Mouse (Mus musculus): ENCODE data around the gene Wdr13. TPM values are rescaled to one million over a fixed set of nuclear protein-coding genes. Genes with fewer than 3 reads are reported as not detected.

Wdr13 gene
- polyA plus RNA-seq, 1 experiment, result 131 TPM

DNA sequence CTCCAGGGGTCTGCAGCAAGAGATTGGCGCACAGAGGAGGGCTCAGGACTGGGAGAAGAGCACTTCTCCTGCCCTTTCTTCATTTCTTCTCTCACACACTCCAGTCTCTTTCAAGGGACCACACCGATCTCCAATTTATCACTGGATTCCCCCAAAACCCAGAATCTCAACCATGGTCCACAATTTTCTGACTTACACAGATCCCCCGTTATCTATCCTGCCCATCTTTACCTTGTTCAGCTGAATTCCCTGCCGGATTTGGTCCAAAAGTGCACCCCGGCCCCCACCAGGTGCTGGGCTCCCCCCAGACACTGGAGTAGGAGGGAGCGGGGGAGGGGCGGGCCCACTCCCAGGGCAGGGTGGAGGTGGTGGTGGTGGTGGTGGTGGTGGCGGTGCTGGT lies 47.1 kb downstream of the Wdr13 start:
- no peak overlapping the region for H3K27ac ChIP-seq (ENCODE audit: insufficient read depth, low read length)
- DNase-seq, result no peak
- WGBS, result 82% methylated on average over 8 of the region's 8 CpGs

GRCm38 (mm10) chrX:8084771-8085259 lies 47.9 kb downstream of the Wdr13 start:
- 92% methylated on average over 6 of the region's 6 CpGs for WGBS
- Histone ChIP-seq H3K4me1 (ENCODE audit: control insufficient read depth, insufficient read depth, low read length) (no peaks in the 10 kb centered on the region), H3K4me3 (replicated peaks; ENCODE audit: insufficient read depth, low read depth, low read length) (no peak overlapping the region), H3K27me3 (ENCODE audit: control insufficient read depth, insufficient read depth, low read length) (no peaks in the 10 kb centered on the region), H3K27ac (ENCODE audit: insufficient read depth, low read length) (no peak overlapping the region)
- no peak for DNase-seq
- TF ChIP-seq POLR2A (IDR thresholded peaks at IDR 0.05; ENCODE audit: borderline replicate concordance, insufficient read depth, low read length) (no peak), CTCF (IDR thresholded peaks at IDR 0.05; ENCODE audit: borderline replicate concordance, insufficient read depth, low read depth, low read length) (no peak)

More for the DNA sequence above, 47.1 kb downstream of the Wdr13 start:
- Histone ChIP-seq H3K27me3 (ENCODE audit: control insufficient read depth, insufficient read depth, low read length) (no peaks in the 10 kb centered on the region), H3K4me3 (replicated peaks; ENCODE audit: insufficient read depth, low read depth, low read length) (no peak overlapping the region), H3K4me1 (ENCODE audit: control insufficient read depth, insufficient read depth, low read length) (no peaks in the 10 kb centered on the region)
- TF ChIP-seq CTCF (IDR thresholded peaks at IDR 0.05; ENCODE audit: borderline replicate concordance, insufficient read depth, low read depth, low read length), result no peak
- TF ChIP-seq POLR2A (IDR thresholded peaks at IDR 0.05; ENCODE audit: borderline replicate concordance, insufficient read depth, low read length), result no peak

GRCm38 (mm10) chrX:8075104-8075503 lies 57.6 kb downstream of the Wdr13 start:
- Histone ChIP-seq H3K4me3 (replicated peaks; ENCODE audit: insufficient read depth, low read depth, low read length) (peak overlapping the region; percentile 74), H3K27me3 (ENCODE audit: control insufficient read depth, insufficient read depth, low read length) (no peaks in the 10 kb centered on the region), H3K27ac (ENCODE audit: insufficient read depth, low read length) (peak overlapping the region; percentile 95), H3K4me1 (ENCODE audit: control insufficient read depth, insufficient read depth, low read length) (no peaks in the 10 kb centered on the region)
- TF ChIP-seq CTCF (IDR thresholded peaks at IDR 0.05; ENCODE audit: borderline replicate concordance, insufficient read depth, low read depth, low read length) (no peak), POLR2A (IDR thresholded peaks at IDR 0.05; ENCODE audit: borderline replicate concordance, insufficient read depth, low read length) (no peak)
- DNase-seq, result no peak
- WGBS, result 22% methylated on average over 3 of the region's 3 CpGs

DNA sequence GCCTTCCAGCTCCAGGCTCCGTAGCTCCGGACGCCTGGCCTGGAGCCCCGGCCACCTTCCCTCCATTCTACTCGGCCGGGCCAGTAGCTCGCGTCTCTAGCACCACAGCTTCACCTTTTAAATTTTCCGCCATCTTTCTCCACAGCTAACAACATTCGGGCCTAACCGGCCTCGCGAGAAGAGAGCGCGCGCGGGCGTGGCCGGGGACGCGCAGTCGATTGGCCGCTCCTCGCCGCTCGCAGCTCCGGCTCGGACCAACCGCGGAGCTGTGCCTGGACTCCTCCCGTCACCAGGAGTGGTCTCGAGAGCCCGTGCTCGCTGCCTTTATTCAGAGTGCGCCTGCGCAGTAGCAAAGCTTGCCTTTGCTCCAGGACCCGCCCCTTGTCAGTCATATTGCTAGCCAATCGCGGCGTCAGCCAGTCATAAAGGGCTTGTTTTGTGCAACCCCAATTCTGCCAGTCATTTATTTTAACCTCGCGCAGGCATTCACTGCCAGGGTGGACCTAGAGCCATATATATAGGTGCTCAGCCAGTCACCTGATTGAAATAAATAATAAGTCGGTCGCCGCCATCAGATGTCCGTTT lies 58.2 kb downstream of the Wdr13 start, which contains the start of gene Suv39h1:
Gene Suv39h1, minus strand, starts transcription at position 331 of the 585 bp plus-strand sequence.
- WGBS, result 7% methylated on average over 46 of the region's 46 CpGs
- TF ChIP-seq CTCF (IDR thresholded peaks at IDR 0.05; ENCODE audit: borderline replicate concordance, insufficient read depth, low read depth, low read length), result no peak
- peak; percentile 62; the same call in 1 of the 2 replicates for TF ChIP-seq POLR2A (IDR thresholded peaks at IDR 0.05; ENCODE audit: borderline replicate concordance, insufficient read depth, low read length)
- Histone ChIP-seq H3K27ac (ENCODE audit: insufficient read depth, low read length) (peak within 1 kb of the TSS; percentile 95), H3K4me1 (ENCODE audit: control insufficient read depth, insufficient read depth, low read length) (no peaks in the 10 kb centered on the region), H3K27me3 (ENCODE audit: control insufficient read depth, insufficient read depth, low read length) (no peaks in the 10 kb centered on the region), H3K4me3 (replicated peaks; ENCODE audit: insufficient read depth, low read depth, low read length) (peak within 1 kb of the TSS; percentile 74)
- peak; percentile 91 to 97 for DNase-seq

DNA sequence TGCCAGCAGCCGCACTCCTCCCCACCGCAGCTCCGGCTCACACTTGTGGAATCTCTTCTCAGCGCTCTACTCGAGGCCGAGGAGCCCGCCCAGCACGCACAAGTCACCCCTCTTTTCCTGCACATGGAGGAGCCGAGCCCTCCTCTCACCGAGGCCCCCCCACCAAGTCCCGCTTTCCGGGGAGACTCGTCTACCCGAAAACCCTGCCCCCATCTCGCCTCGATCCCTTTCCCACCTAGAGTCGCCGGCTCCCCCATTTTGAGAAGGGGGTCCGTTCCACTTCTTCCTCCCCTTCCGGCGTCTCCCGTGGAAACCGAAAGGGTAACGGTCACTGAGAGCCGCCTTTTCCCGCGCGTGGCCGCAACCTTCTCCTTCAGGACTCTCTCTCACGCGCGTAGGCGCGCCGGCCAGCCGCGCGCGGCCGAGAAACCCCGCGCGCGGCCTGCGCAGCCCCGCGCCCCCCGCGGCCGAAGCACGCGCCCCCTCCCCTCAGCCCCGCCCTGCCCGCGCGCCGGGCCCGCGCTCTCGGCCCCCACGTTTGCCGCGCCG lies 58.7 kb downstream of the Wdr13 start:
- TF ChIP-seq CTCF (IDR thresholded peaks at IDR 0.05; ENCODE audit: borderline replicate concordance, insufficient read depth, low read depth, low read length) (no peak), POLR2A (IDR thresholded peaks at IDR 0.05; ENCODE audit: borderline replicate concordance, insufficient read depth, low read length) (no peak)
- H3K27ac ChIP-seq (ENCODE audit: insufficient read depth, low read length), result no peak overlapping the region
- H3K4me3 ChIP-seq (replicated peaks; ENCODE audit: insufficient read depth, low read depth, low read length), result peak overlapping the region; percentile 60
- no peaks in the 10 kb centered on the region for H3K27me3 ChIP-seq (ENCODE audit: control insufficient read depth, insufficient read depth, low read length)
- no peaks in the 10 kb centered on the region for H3K4me1 ChIP-seq (ENCODE audit: control insufficient read depth, insufficient read depth, low read length)
- 18% methylated on average over 56 of the region's 64 CpGs for WGBS
- DNase-seq, result peak; percentile 21 to 34

Other genes starting within 250 kb of the Wdr13 start
- gene Slc35a2, start 248.9 kb downstream of the Wdr13 start, polyA plus RNA-seq (2012; rRNA removed), result 40.6 and 46.8 TPM in 2 replicates
- gene Pqbp1, start 233.6 kb downstream of the Wdr13 start, polyA plus RNA-seq (2012; rRNA removed), result 165 and 174 TPM in 2 replicates
- 27.5 TPM in 2 replicates for gene Timm17b, start 233.5 kb downstream of the Wdr13 start, polyA plus RNA-seq (2012; rRNA removed)
- gene Gm10491, start 225.1 kb downstream of the Wdr13 start, polyA plus RNA-seq (2012; rRNA removed), result not detected in 2 replicates
- not detected in 2 replicates for gene Gm10490, start 223.3 kb downstream of the Wdr13 start, polyA plus RNA-seq (2012; rRNA removed)
- 395 and 461 TPM in 2 replicates for gene Pcsk1n, start 213.1 kb downstream of the Wdr13 start, polyA plus RNA-seq (2012; rRNA removed)
- gene Eras, start 204.3 kb downstream of the Wdr13 start, polyA plus RNA-seq (2012; rRNA removed), result not detected in 2 replicates
- 66.2 and 71.0 TPM in 2 replicates for gene Hdac6, start 185.0 kb downstream of the Wdr13 start, polyA plus RNA-seq (2012; rRNA removed)
- gene Gata1, start 154.8 kb downstream of the Wdr13 start, polyA plus RNA-seq (2012; rRNA removed), result not detected in 2 replicates
- gene Glod5, start 114.4 kb downstream of the Wdr13 start, polyA plus RNA-seq (2012; rRNA removed), result 0.90 and 1.3 TPM in 2 replicates
- 22.3 and 22.7 TPM in 2 replicates for gene Suv39h1, start 58.1 kb downstream of the Wdr13 start, polyA plus RNA-seq (2012; rRNA removed)
- 0.44 and 0.67 TPM in 2 replicates for gene Was, start 42.4 kb downstream of the Wdr13 start, polyA plus RNA-seq (2012; rRNA removed)
- 276 and 291 TPM in 2 replicates for gene Rbm3, start 13.0 kb upstream of the Wdr13 start, polyA plus RNA-seq (2012; rRNA removed)
- gene Tbc1d25, start 43.3 kb upstream of the Wdr13 start, polyA plus RNA-seq (2012; rRNA removed), result 27.4 and 30.5 TPM in 2 replicates
- gene Ebp, start 60.6 kb upstream of the Wdr13 start, polyA plus RNA-seq (2012; rRNA removed), result 59.9 and 68.5 TPM in 2 replicates
- gene Porcn, start 73.6 kb upstream of the Wdr13 start, polyA plus RNA-seq (2012; rRNA removed), result 250 and 287 TPM in 2 replicates
- 45.9 and 50.1 TPM in 2 replicates for gene Ftsj1, start 119.5 kb upstream of the Wdr13 start, polyA plus RNA-seq (2012; rRNA removed)
- 9.1 and 10.4 TPM in 2 replicates for gene Slc38a5, start 138.2 kb upstream of the Wdr13 start, polyA plus RNA-seq (2012; rRNA removed)
- gene Ssxb10, start 194.5 kb upstream of the Wdr13 start, polyA plus RNA-seq (2012; rRNA removed), result not detected in 2 replicates
- not detected in 2 replicates for gene Ssxb9, start 234.1 kb upstream of the Wdr13 start, polyA plus RNA-seq (2012; rRNA removed)

All from cerebellum, adult 2 months (tissue).